ENCODE assay signal across 8 mouse cellular contexts in the genomic region with DNA sequence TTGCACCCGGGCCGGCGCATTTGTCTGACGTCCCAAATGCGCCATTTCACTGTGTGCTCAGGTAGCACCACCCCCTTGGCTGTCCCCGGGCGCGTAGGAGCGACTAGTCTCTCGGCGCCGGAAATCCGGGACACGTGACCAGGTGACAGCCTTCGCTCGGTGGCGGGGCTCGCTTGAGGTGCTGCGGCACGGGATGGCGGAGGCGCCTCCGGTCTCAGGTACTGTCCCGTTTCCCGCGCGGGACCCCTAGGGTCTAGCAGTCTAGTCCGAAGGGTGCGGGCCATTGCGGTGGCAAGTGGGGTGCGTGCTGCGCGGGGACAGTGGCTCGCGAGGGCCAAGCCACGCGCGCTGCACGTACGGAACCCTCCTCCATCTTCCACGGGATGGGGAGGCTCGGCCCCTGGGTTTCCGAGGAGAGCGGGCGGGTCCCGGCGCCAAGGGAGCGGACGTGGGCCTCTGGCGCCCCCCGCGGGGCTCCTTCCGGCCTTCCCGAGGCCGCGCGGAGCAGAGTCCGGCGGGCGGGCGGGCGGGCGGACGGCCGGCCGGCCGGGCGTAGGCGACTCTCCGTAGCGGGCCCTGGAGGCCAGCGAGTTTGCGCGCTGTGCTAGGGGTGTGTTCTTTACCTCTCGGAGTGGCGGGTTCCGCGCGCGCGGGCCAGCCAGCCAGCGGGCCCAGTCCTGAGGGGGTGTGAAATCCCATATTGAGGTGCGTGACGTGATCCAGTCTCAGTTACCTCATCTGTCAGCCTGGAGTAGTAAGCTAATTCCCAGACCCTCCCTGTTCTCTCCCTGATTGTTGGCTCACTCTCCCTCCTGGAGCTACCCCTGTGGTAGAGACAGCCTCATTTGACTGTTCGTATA. TPM values are rescaled to one million over a fixed set of nuclear protein-coding genes. Genes with fewer than 3 reads are reported as not detected.
DNase-seq lines count a peak whose midpoint lies in the region; ATAC-seq and TF ChIP-seq lines count a peak whose summit lies in the region.

TSS of gene Nfx1 (plus strand) at position 65 of the 860 bp plus-strand sequence.

- peak within 1 kb of the TSS; percentile 88 for H3K4me2 ChIP-seq in forebrain, embryonic 15.5 days (replicated peaks)

- H3K9me3 ChIP-seq in forebrain, embryonic 15.5 days, result no peaks in the 10 kb centered on the region

- peak; percentile 95 for DNase-seq in ES-CJ7 (ENCODE audit: low read depth, low spot score)
- DNase-seq in cerebellum, adult 11 months, result peak; percentile 93
- DNase-seq in heart, postnatal 25 days (ENCODE audit: low spot score), result peak; percentile 90
- peak; percentile 95 to 97 for DNase-seq in layer of hippocampus, adult 18-20 months (ENCODE audit: low spot score in 2 of 2)
- peak; percentile 94 for DNase-seq in lung, adult 2 months
- DNase-seq in thymus, adult 18-20 months, result peak; percentile 94

- H3K36me3 ChIP-seq in forebrain, embryonic 15.5 days, result peaks cover 18% of the 10 kb centered on the region

- no peaks in the 10 kb centered on the region for H3K27me3 ChIP-seq in forebrain, embryonic 15.5 days

- TF ChIP-seq POLR2A in lung, adult 2 months (IDR thresholded peaks at IDR 0.05; ENCODE audit: borderline replicate concordance, extremely low read depth, low read depth, low read length), result peak; percentile 75; the same call in 1 of the 2 replicates

- peak within 1 kb of the TSS; percentile 87 for H3K9ac ChIP-seq in forebrain, embryonic 15.5 days (replicated peaks)

- 1% methylated on average over 59 of the region's 85 CpGs for WGBS in forebrain, embryonic 15.5 days
- under 1% methylated on average over 85 of the region's 85 CpGs for WGBS in lung, adult 2 months

- peak within 1 kb of the TSS; percentile 87 for H3K4me3 ChIP-seq in forebrain, embryonic 15.5 days
- peak within 1 kb of the TSS; percentile 97 for H3K4me3 ChIP-seq in lung, adult 2 months (replicated peaks; ENCODE audit: extremely low read depth, low read depth, low read length)

- peak within 1 kb of the TSS; percentile 91 for H3K27ac ChIP-seq in forebrain, embryonic 15.5 days (replicated peaks)

- intact Hi-C loops in heart, postnatal 25 days (cut with DNase I), result no loop called here

- peaks cover 26% of the 10 kb centered on the region for H3K4me1 ChIP-seq in forebrain, embryonic 15.5 days
- H3K4me1 ChIP-seq in lung, adult 2 months (ENCODE audit: control insufficient read depth, insufficient read depth, low read length), result peaks cover 7% of the 10 kb centered on the region; the same call in 1 of the 2 replicates

- peak; percentile 98 for ATAC-seq in forebrain, embryonic 15.5 days (replicated peaks)
- peak; percentile 93 for ATAC-seq in neutrophil, adult 5-6 weeks (ENCODE audit: extremely low read depth, insufficient number of reproducible peaks, low FRiP score, poor library complexity, severe bottlenecking)

- no peak for TF ChIP-seq CTCF in lung, adult 2 months (IDR thresholded peaks at IDR 0.05; ENCODE audit: insufficient read depth, low read length)

RNA-seq across cellular contexts. Expression of gene Nfx1, which starts in this region (rescaled TPM):
- polyA plus RNA-seq in forebrain, embryonic 15.5 days (2015; fragmentation: Nextera tagmentation; extraction: Ambion mirVana), result 116 and 119 TPM in 2 replicates
- total RNA-seq in heart, postnatal 25 days (2021), result 10 to 100 TPM; 20.1 to 21.3 TPM
- 10 to 100 TPM; 65.6 to 68.7 TPM for total RNA-seq in layer of hippocampus, adult 18-20 months (2021)
- 20.3 and 28.9 TPM in 2 replicates for polyA plus RNA-seq in lung, adult 2 months (2012; rRNA removed)
- total RNA-seq in neutrophil, adult 5-6 weeks (2017), result 84.3 and 110 TPM in 2 replicates

Comparison
In these comparisons a context has a peak if more than half of its experiments do, and no peak if none do; other contexts are left out.
1. Peak in every context shown above with its lines: DNase-seq, ATAC-seq, H3K4me3 ChIP-seq and H3K27ac ChIP-seq.